Mouse (Mus musculus): ENCODE measurements around the gene Spaca4.

Spaca4 gene

GRCm38 (mm10) chr7:45727625-45728024 lies 2.0 kb upstream of the Spaca4 start:
- DNase-seq (ENCODE audit: low spot score in 2 of 2) = no peak

GRCm38 (mm10) chr7:45726419-45726818 lies 806 bp upstream of the Spaca4 start:
- no peak for DNase-seq (ENCODE audit: low spot score in 2 of 2)

GRCm38 (mm10) chr7:45725151-45725550 lies 462 bp downstream of the Spaca4 start:
- no peak for DNase-seq (ENCODE audit: low spot score in 2 of 2)

GRCm38 (mm10) chr7:45723781-45724180 lies 1.8 kb downstream of the Spaca4 start:
- DNase-seq (ENCODE audit: low spot score in 2 of 2) = no peak

- no peak for DNase-seq (ENCODE audit: low spot score in 2 of 2)
Observed at GRCm38 (mm10) chr7:45723301-45723700, 2.3 kb downstream of the Spaca4 start.

- DNase-seq (ENCODE audit: low spot score in 2 of 2) = no peak
Observed at GRCm38 (mm10) chr7:45722348-45722713, 3.3 kb downstream of the Spaca4 start.

GRCm38 (mm10) chr7:45721642-45722347 lies 3.8 kb downstream of the Spaca4 start:
- no peak for DNase-seq (ENCODE audit: low spot score in 2 of 2)

GRCm38 (mm10) chr7:45721234-45721571 lies 4.4 kb downstream of the Spaca4 start:
- DNase-seq (ENCODE audit: low spot score in 2 of 2) = no peak

- peak in 1 of 2 experiments; percentile 13 for DNase-seq (ENCODE audit: low spot score in 2 of 2)
Observed at GRCm38 (mm10) chr7:45720413-45721233, 5.0 kb downstream of the Spaca4 start, which contains the start of gene Fam83e. Fam83e (plus strand) TSS chr7:45721212.

GRCm38 (mm10) chr7:45719738-45720412 lies 5.7 kb downstream of the Spaca4 start:
- peak in 1 of 2 experiments; percentile 10 for DNase-seq (ENCODE audit: low spot score in 2 of 2)

GRCm38 (mm10) chr7:45719180-45719579 lies 6.4 kb downstream of the Spaca4 start:
- peak in 1 of 2 experiments; percentile 13 for DNase-seq (ENCODE audit: low spot score in 2 of 2)

GRCm38 (mm10) chr7:45718331-45718730 lies 7.3 kb downstream of the Spaca4 start:
- DNase-seq (ENCODE audit: low spot score in 2 of 2) = peak in 1 of 2 experiments; percentile 30

GRCm38 (mm10) chr7:45717918-45718297 lies 7.7 kb downstream of the Spaca4 start, which contains the start of gene Sphk2:
Sphk2 (minus strand) TSS chr7:45718002.
- peak; percentile 98 to 99 for DNase-seq (ENCODE audit: low spot score in 2 of 2)

- DNase-seq (ENCODE audit: low spot score in 2 of 2) = no peak
Observed at GRCm38 (mm10) chr7:45716952-45717917, 8.4 kb downstream of the Spaca4 start.

GRCm38 (mm10) chr7:45716460-45716857 lies 9.2 kb downstream of the Spaca4 start:
- DNase-seq (ENCODE audit: low spot score in 2 of 2) = no peak

GRCm38 (mm10) chr7:45715741-45716459 lies 9.7 kb downstream of the Spaca4 start:
- peak in 1 of 2 experiments; percentile 14 for DNase-seq (ENCODE audit: low spot score in 2 of 2)

GRCm38 (mm10) chr7:45715090-45715708 lies 10.4 kb downstream of the Spaca4 start, which contains the start of gene Rpl18:
Rpl18 (plus strand) TSS chr7:45715457.
- peak; percentile 95 to 96 for DNase-seq (ENCODE audit: low spot score in 2 of 2)

- DNase-seq (ENCODE audit: low spot score in 2 of 2) = no peak
Observed at GRCm38 (mm10) chr7:45714630-45715089, 11.0 kb downstream of the Spaca4 start.

- no peak for DNase-seq (ENCODE audit: low spot score in 2 of 2)
Observed at GRCm38 (mm10) chr7:45713881-45714520, 11.6 kb downstream of the Spaca4 start.

All from spleen, postnatal 4 days (tissue).